Mouse (Mus musculus) cerebellum, adult 9-10 months (tissue): Measurements from ENCODE around the gene Olfr1360.

Source experiments
- DNase-seq: peaks from one replicate; pipeline ENCODE4 v3.0.0; 2022

Gene Olfr1360

GRCm38 (mm10) chr13:21642418-21642817 lies 34.8 kb downstream of the Olfr1360 start, which contains the start of gene Olfr11:
Gene Olfr11, minus strand, starts transcription at chr13:21642518.
- DNase-seq: no peak
